Mouse (Mus musculus): Measurements from ENCODE around the gene Minar1. TPM values are rescaled to one million over a fixed set of nuclear protein-coding genes. Genes with fewer than 3 reads are reported as not detected.

Gene Minar1
- 0.03 and 0.07 TPM in 2 replicates for polyA plus RNA-seq (2014; fragmentation: Nextera tagmentation; extraction: Ambion mirVana)

DNA sequence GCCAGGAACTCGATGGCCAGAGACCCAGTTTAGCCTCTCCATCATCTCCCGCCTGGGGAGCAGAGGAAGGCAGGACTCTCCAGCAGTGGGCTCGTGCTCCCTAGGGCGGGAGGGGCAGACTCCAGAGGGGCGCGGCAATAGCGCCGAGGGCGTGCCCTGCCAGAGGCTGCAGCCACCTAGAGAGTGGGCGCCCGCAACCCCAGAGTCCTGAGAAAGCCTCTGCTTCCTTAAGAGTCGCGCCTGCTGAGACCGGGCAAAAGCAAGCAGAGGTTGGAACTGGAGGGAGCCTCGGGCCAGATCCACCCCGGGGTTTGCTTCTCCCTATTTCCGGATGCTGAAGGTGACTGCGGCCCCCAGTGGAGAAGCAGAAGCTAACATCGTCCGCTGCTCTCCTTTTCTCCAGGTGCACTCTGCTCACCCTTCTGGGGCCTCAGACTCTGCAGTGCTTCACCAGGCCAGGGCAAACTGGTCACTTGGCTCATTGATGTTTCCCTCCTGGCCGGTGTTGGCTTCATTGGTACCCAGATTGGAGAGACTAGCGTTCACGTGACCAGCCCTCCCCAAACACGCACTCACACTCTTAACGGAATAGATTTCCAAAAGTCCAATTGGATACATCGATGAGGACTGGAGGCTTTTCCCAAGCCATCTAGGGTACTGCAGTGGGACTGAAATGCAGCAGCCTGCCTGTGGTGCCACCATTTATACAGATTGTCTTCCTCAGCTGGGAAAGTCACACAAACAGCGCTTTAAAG lies at the start of gene Minar1:
Gene Minar1 (minus strand): TSS at position 120 of the 755 bp plus-strand sequence.
- Histone ChIP-seq H3K27ac (replicated peaks; ENCODE audit: low read depth, low read length) (no peak within 1 kb of the TSS), H3K4me2 (ENCODE audit: low read depth, low read length) (peak within 1 kb of the TSS; percentile 94), H3K9me3 (replicated peaks; ENCODE audit: control insufficient read depth, low read length) (no peaks in the 10 kb centered on the region), H3K27me3 (ENCODE audit: control insufficient read depth, insufficient read depth, low read length) (peaks cover 16% of the 10 kb centered on the region), H3K9ac (replicated peaks; ENCODE audit: low read length) (peak within 1 kb of the TSS; percentile 34), H3K4me1 (ENCODE audit: control insufficient read depth, insufficient read depth, low read length) (no peaks in the 10 kb centered on the region; the same call in 1 of the 2 replicates), H3K4me3 (ENCODE audit: low read depth, low read length) (peak within 1 kb of the TSS; percentile 39), H3K36me3 (replicated peaks; ENCODE audit: control insufficient read depth, insufficient read depth, low read depth, low read length) (no peaks in the 10 kb centered on the region)
- ATAC-seq (replicated peaks; ENCODE audit: insufficient number of reproducible peaks, low FRiP score, low TSS enrichment, low read depth) (peak; percentile 76), DNase-seq (ENCODE audit: low spot score) (peak; percentile 56)
- under 1% methylated on average over 27 of the region's 27 CpGs for WGBS

DNA sequence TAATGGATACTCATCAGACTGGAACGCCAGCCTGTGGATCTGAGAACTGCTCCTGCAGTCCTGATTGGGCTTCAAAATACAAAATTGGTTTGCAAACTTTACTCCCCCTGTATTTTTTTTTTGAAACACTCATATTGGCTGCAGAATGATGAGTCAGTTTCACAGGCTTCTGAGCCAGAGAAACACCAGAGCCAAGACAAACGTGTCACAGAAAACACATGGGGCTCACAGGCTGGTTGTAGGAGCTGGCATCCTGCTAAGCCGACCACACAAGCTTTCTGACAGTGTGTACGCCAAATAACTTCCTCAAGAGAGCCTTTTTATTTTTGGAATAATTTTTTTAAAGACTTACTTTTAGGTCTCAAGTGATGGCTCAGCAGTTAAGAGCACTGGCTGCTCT lies 47.0 kb upstream of the Minar1 start:
- no peak for ATAC-seq (replicated peaks; ENCODE audit: insufficient number of reproducible peaks, low FRiP score, low TSS enrichment, low read depth)

GRCm38 (mm10) chr9:89667306-89667942 lies 44.5 kb upstream of the Minar1 start:
- H3K27ac ChIP-seq (replicated peaks; ENCODE audit: low read depth, low read length) = no peak overlapping the region
- no peaks in the 10 kb centered on the region for H3K9me3 ChIP-seq (replicated peaks; ENCODE audit: control insufficient read depth, low read length)
- H3K4me1 ChIP-seq (ENCODE audit: control insufficient read depth, insufficient read depth, low read length) = no peaks in the 10 kb centered on the region
- H3K27me3 ChIP-seq (ENCODE audit: control insufficient read depth, insufficient read depth, low read length) = no peaks in the 10 kb centered on the region
- ATAC-seq (replicated peaks; ENCODE audit: insufficient number of reproducible peaks, low FRiP score, low TSS enrichment, low read depth) (no peak), DNase-seq (ENCODE audit: low spot score) (no peak)
- H3K4me3 ChIP-seq (ENCODE audit: low read depth, low read length) = no peak overlapping the region
- no peak overlapping the region for H3K9ac ChIP-seq (replicated peaks; ENCODE audit: low read length)
- no peak overlapping the region for H3K4me2 ChIP-seq (ENCODE audit: low read depth, low read length)
- 81% methylated on average over 4 of the region's 4 CpGs for WGBS
- no peaks in the 10 kb centered on the region for H3K36me3 ChIP-seq (replicated peaks; ENCODE audit: control insufficient read depth, insufficient read depth, low read depth, low read length)

More for the DNA sequence above, 47.0 kb upstream of the Minar1 start:
- H3K36me3 ChIP-seq (replicated peaks; ENCODE audit: control insufficient read depth, insufficient read depth, low read depth, low read length) = no peaks in the 10 kb centered on the region
- DNase-seq (ENCODE audit: low spot score) = no peak
- H3K27ac ChIP-seq (replicated peaks; ENCODE audit: low read depth, low read length) = no peak overlapping the region
- no peak overlapping the region for H3K4me2 ChIP-seq (ENCODE audit: low read depth, low read length)
- 75% methylated on average over 4 of the region's 4 CpGs for WGBS
- H3K9ac ChIP-seq (replicated peaks; ENCODE audit: low read length) = no peak overlapping the region
- H3K27me3 ChIP-seq (ENCODE audit: control insufficient read depth, insufficient read depth, low read length) = no peaks in the 10 kb centered on the region
- H3K9me3 ChIP-seq (replicated peaks; ENCODE audit: control insufficient read depth, low read length) = no peaks in the 10 kb centered on the region
- H3K4me1 ChIP-seq (ENCODE audit: control insufficient read depth, insufficient read depth, low read length) = no peaks in the 10 kb centered on the region
- H3K4me3 ChIP-seq (ENCODE audit: low read depth, low read length) = no peak overlapping the region

- Histone ChIP-seq H3K9ac (replicated peaks; ENCODE audit: low read length) (no peak overlapping the region), H3K4me2 (ENCODE audit: low read depth, low read length) (no peak overlapping the region), H3K27me3 (ENCODE audit: control insufficient read depth, insufficient read depth, low read length) (no peaks in the 10 kb centered on the region), H3K4me1 (ENCODE audit: control insufficient read depth, insufficient read depth, low read length) (no peaks in the 10 kb centered on the region), H3K4me3 (ENCODE audit: low read depth, low read length) (no peak overlapping the region), H3K36me3 (replicated peaks; ENCODE audit: control insufficient read depth, insufficient read depth, low read depth, low read length) (no peaks in the 10 kb centered on the region), H3K9me3 (replicated peaks; ENCODE audit: control insufficient read depth, low read length) (no peaks in the 10 kb centered on the region), H3K27ac (replicated peaks; ENCODE audit: low read depth, low read length) (no peak overlapping the region)
- ATAC-seq (replicated peaks; ENCODE audit: insufficient number of reproducible peaks, low FRiP score, low TSS enrichment, low read depth) = no peak
- 84% methylated on average over 6 of the region's 6 CpGs for WGBS
- no peak for DNase-seq (ENCODE audit: low spot score)
Observed at GRCm38 (mm10) chr9:89650913-89651312, 28.0 kb upstream of the Minar1 start.

GRCm38 (mm10) chr9:89637453-89637852 lies 14.5 kb upstream of the Minar1 start:
- Histone ChIP-seq H3K36me3 (replicated peaks; ENCODE audit: control insufficient read depth, insufficient read depth, low read depth, low read length) (no peaks in the 10 kb centered on the region), H3K9ac (replicated peaks; ENCODE audit: low read length) (no peak overlapping the region), H3K4me3 (ENCODE audit: low read depth, low read length) (no peak overlapping the region), H3K4me2 (ENCODE audit: low read depth, low read length) (no peak overlapping the region), H3K9me3 (replicated peaks; ENCODE audit: control insufficient read depth, low read length) (no peaks in the 10 kb centered on the region), H3K27ac (replicated peaks; ENCODE audit: low read depth, low read length) (no peak overlapping the region), H3K4me1 (ENCODE audit: control insufficient read depth, insufficient read depth, low read length) (no peaks in the 10 kb centered on the region), H3K27me3 (ENCODE audit: control insufficient read depth, insufficient read depth, low read length) (no peaks in the 10 kb centered on the region)
- ATAC-seq (replicated peaks; ENCODE audit: insufficient number of reproducible peaks, low FRiP score, low TSS enrichment, low read depth) (no peak), DNase-seq (ENCODE audit: low spot score) (no peak)
- WGBS = 80% methylated on average over 3 of the region's 3 CpGs

DNA sequence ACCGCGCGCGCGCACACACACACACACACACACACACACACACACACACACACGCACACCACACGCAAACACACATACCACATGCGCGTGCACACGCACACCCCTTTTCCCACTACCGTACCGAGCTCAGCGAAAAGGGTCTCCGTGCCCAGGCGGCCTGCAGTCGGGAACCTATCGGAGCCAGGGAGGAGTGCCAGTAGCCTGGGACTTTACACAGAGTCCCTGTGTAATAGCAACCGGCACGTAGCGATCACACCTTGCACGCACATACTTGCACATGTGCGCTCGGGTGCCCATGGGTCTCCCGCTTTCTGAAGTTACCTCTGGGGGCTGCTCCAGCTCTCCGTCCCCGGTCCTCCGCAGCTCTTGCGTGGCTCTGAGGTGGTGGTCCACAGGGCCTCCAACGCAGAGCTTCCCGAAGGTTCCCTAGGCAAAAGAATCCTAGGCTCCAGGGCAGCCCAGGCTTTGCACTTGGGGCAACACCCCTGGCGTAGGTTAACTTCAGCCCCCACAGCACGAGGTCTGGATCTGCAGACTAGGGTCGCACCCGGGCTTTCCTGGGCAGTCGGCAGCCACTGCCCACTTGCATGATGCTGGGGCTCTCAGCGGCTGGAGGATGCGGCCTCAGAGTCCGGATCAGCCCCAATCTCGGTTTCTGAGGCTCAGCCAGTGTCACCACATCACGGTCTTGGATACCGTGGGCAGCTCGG lies 474 bp downstream of the Minar1 start:
- WGBS = under 1% methylated on average over 42 of the region's 42 CpGs
- Histone ChIP-seq H3K9me3 (replicated peaks; ENCODE audit: control insufficient read depth, low read length) (no peaks in the 10 kb centered on the region), H3K9ac (replicated peaks; ENCODE audit: low read length) (peak overlapping the region; percentile 34), H3K27ac (replicated peaks; ENCODE audit: low read depth, low read length) (no peak overlapping the region), H3K36me3 (replicated peaks; ENCODE audit: control insufficient read depth, insufficient read depth, low read depth, low read length) (no peaks in the 10 kb centered on the region), H3K4me3 (ENCODE audit: low read depth, low read length) (peak overlapping the region; percentile 39), H3K4me1 (ENCODE audit: control insufficient read depth, insufficient read depth, low read length) (no peaks in the 10 kb centered on the region; the same call in 1 of the 2 replicates), H3K4me2 (ENCODE audit: low read depth, low read length) (peak overlapping the region; percentile 94), H3K27me3 (ENCODE audit: control insufficient read depth, insufficient read depth, low read length) (peaks cover 16% of the 10 kb centered on the region)
- DNase-seq (ENCODE audit: low spot score) = peak; percentile 22
- peak; percentile 55 for ATAC-seq (replicated peaks; ENCODE audit: insufficient number of reproducible peaks, low FRiP score, low TSS enrichment, low read depth)

DNA sequence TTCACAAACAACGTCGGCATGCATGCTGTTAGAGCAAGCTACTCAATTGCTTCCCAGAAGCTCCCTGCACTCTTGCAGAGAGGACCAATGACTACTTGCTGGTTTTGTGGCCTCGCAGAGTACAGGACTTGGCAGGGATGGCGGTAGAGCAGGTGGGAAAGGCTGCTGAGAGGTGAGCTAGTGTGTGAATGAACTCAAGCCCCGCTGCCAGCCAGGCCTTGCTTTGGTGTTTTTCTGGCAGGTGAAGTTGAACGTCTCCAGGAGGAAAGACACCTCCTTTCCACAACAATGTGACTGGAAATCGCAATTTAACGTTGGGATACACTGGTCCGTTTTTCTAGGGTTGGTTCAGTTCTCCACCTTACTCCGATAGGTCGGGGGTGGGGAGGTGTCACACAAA lies 1.2 kb downstream of the Minar1 start:
- ATAC-seq (replicated peaks; ENCODE audit: insufficient number of reproducible peaks, low FRiP score, low TSS enrichment, low read depth) = no peak
- Histone ChIP-seq H3K27me3 (ENCODE audit: control insufficient read depth, insufficient read depth, low read length) (peaks cover 16% of the 10 kb centered on the region), H3K36me3 (replicated peaks; ENCODE audit: control insufficient read depth, insufficient read depth, low read depth, low read length) (no peaks in the 10 kb centered on the region), H3K4me2 (ENCODE audit: low read depth, low read length) (0 out of 2 replicates have a peak overlapping the region, but pooled peaks have one; percentile 94), H3K9me3 (replicated peaks; ENCODE audit: control insufficient read depth, low read length) (no peaks in the 10 kb centered on the region), H3K27ac (replicated peaks; ENCODE audit: low read depth, low read length) (no peak overlapping the region), H3K9ac (replicated peaks; ENCODE audit: low read length) (no peak overlapping the region), H3K4me1 (ENCODE audit: control insufficient read depth, insufficient read depth, low read length) (no peaks in the 10 kb centered on the region; the same call in 1 of the 2 replicates), H3K4me3 (ENCODE audit: low read depth, low read length) (no peak overlapping the region)
- no peak for DNase-seq (ENCODE audit: low spot score)
- 1% methylated on average over 11 of the region's 11 CpGs for WGBS
